Mouse (Mus musculus): ENCODE results near the gene Bivm. TPM values are rescaled to one million over a fixed set of nuclear protein-coding genes. Genes with fewer than 3 reads are reported as not detected.
A peak's percentile ranks its signal among the peaks of the same experiment; 100 is the strongest.

Gene Bivm
- polyA plus RNA-seq (2016; fragmentation: Nextera tagmentation; extraction: Ambion mirVana), result 6.1 and 7.5 TPM in 2 replicates

GRCm38 (mm10) chr1:44118239-44119054 is at the start of gene Bivm, which contains the start of gene Kdelc1:
Gene Bivm (plus strand): TSS chr1:44118957.
Gene Kdelc1 (minus strand): TSS chr1:44118808.
- H3K27me3 ChIP-seq (replicated peaks), result no peaks in the 10 kb centered on the region
- peak within 1 kb of the TSS; percentile 69 for H3K9ac ChIP-seq
- H3K36me3 ChIP-seq, result peaks cover 23% of the 10 kb centered on the region
- H3K9me3 ChIP-seq (replicated peaks), result no peaks in the 10 kb centered on the region
- H3K4me1 ChIP-seq, result peaks cover 18% of the 10 kb centered on the region
- WGBS (ENCODE audit: insufficient replicate concordance), result under 1% methylated on average over 39 of the region's 39 CpGs
- H3K4me3 ChIP-seq, result peak within 1 kb of the TSS; percentile 74
- H3K27ac ChIP-seq, result peak within 1 kb of the TSS; percentile 86
- peak; percentile 90 for ATAC-seq
- peak within 1 kb of the TSS; percentile 82 for H3K4me2 ChIP-seq

- Histone ChIP-seq H3K27ac (peak overlapping the region; percentile 98), H3K4me1 (peaks cover 17% of the 10 kb centered on the region), H3K36me3 (peaks cover 31% of the 10 kb centered on the region), H3K27me3 (replicated peaks) (no peaks in the 10 kb centered on the region), H3K4me3 (peak overlapping the region; percentile 90), H3K9me3 (replicated peaks) (no peaks in the 10 kb centered on the region), H3K9ac (peak overlapping the region; percentile 93), H3K4me2 (peak overlapping the region; percentile 85)
- ATAC-seq, result peak; percentile 77
- under 1% methylated on average over 55 of the region's 55 CpGs for WGBS (ENCODE audit: insufficient replicate concordance)
These were observed 17.1 kb upstream of the Bivm start for GRCm38 (mm10) chr1:44101448-44102225.

- peak within 1 kb of the TSS; percentile 93 for H3K9ac ChIP-seq
- no peaks in the 10 kb centered on the region for H3K9me3 ChIP-seq (replicated peaks)
- ATAC-seq, result peak; percentile 94
- H3K4me1 ChIP-seq, result peaks cover 17% of the 10 kb centered on the region
- H3K27me3 ChIP-seq (replicated peaks), result no peaks in the 10 kb centered on the region
- H3K27ac ChIP-seq, result peak within 1 kb of the TSS; percentile 98
- H3K36me3 ChIP-seq, result peaks cover 25% of the 10 kb centered on the region
- peak within 1 kb of the TSS; percentile 85 for H3K4me2 ChIP-seq
- peak within 1 kb of the TSS; percentile 90 for H3K4me3 ChIP-seq
- under 1% methylated on average over 55 of the region's 55 CpGs for WGBS (ENCODE audit: insufficient replicate concordance)
These were observed 16.5 kb upstream of the Bivm start, which contains the start of gene Tex30 for GRCm38 (mm10) chr1:44102259-44102717. Gene Tex30 (minus strand): TSS chr1:44102441.

- peak overlapping the region; percentile 67 for H3K9ac ChIP-seq
- no peak for ATAC-seq
- 15% methylated on average over 5 of the region's 5 CpGs for WGBS (ENCODE audit: insufficient replicate concordance)
These were observed 15.8 kb upstream of the Bivm start for GRCm38 (mm10) chr1:44102939-44103338.

GRCm38 (mm10) chr1:44117571-44117970 is 1.2 kb upstream of the Bivm start:
- Histone ChIP-seq H3K27ac (no peak overlapping the region), H3K4me2 (peak overlapping the region; percentile 82), H3K4me3 (peak overlapping the region; percentile 74), H3K4me1 (peaks cover 18% of the 10 kb centered on the region), H3K27me3 (replicated peaks) (no peaks in the 10 kb centered on the region), H3K36me3 (peaks cover 30% of the 10 kb centered on the region), H3K9ac (peak overlapping the region; percentile 69; the same call in 1 of the 2 replicates), H3K9me3 (replicated peaks) (no peaks in the 10 kb centered on the region)
- ATAC-seq, result no peak

More at GRCm38 (mm10) chr1:44102939-44103338, 15.8 kb upstream of the Bivm start:
- Histone ChIP-seq H3K4me1 (peaks cover 17% of the 10 kb centered on the region), H3K9me3 (replicated peaks) (no peaks in the 10 kb centered on the region), H3K27me3 (replicated peaks) (no peaks in the 10 kb centered on the region), H3K4me3 (peak overlapping the region; percentile 90), H3K36me3 (peaks cover 25% of the 10 kb centered on the region), H3K27ac (peak overlapping the region; percentile 98), H3K4me2 (peak overlapping the region; percentile 85)

- H3K4me3 ChIP-seq, result peak overlapping the region; percentile 74
- H3K4me1 ChIP-seq, result peaks cover 18% of the 10 kb centered on the region
- H3K36me3 ChIP-seq, result peaks cover 18% of the 10 kb centered on the region
- H3K27ac ChIP-seq, result peak overlapping the region; percentile 86
- peak overlapping the region; percentile 69 for H3K9ac ChIP-seq
- no peaks in the 10 kb centered on the region for H3K9me3 ChIP-seq (replicated peaks)
- peak; percentile 81 for ATAC-seq
- peak overlapping the region; percentile 82 for H3K4me2 ChIP-seq
- H3K27me3 ChIP-seq (replicated peaks), result no peaks in the 10 kb centered on the region
- WGBS (ENCODE audit: insufficient replicate concordance), result 1% methylated on average over 41 of the region's 43 CpGs
These were observed 680 bp downstream of the Bivm start for GRCm38 (mm10) chr1:44119201-44120073.

- H3K27ac ChIP-seq, result peak overlapping the region; percentile 86
- ATAC-seq, result peak; percentile 8; the same call in 1 of the 2 replicates
- H3K4me3 ChIP-seq, result peak overlapping the region; percentile 74
- 11% methylated on average over 6 of the region's 6 CpGs for WGBS (ENCODE audit: insufficient replicate concordance)
- peaks cover 18% of the 10 kb centered on the region for H3K4me1 ChIP-seq
- H3K27me3 ChIP-seq (replicated peaks), result no peaks in the 10 kb centered on the region
- no peaks in the 10 kb centered on the region for H3K9me3 ChIP-seq (replicated peaks)
- H3K4me2 ChIP-seq, result peak overlapping the region; percentile 82
- peak overlapping the region; percentile 69 for H3K9ac ChIP-seq
- peaks cover 12% of the 10 kb centered on the region for H3K36me3 ChIP-seq
These were observed 1.3 kb downstream of the Bivm start for GRCm38 (mm10) chr1:44120074-44120406.

- H3K27ac ChIP-seq, result no peak overlapping the region
- no peak overlapping the region for H3K9ac ChIP-seq
- no peak overlapping the region for H3K4me3 ChIP-seq
- no peaks in the 10 kb centered on the region for H3K27me3 ChIP-seq (replicated peaks)
- 27% methylated on average over 3 of the region's 3 CpGs for WGBS (ENCODE audit: insufficient replicate concordance)
- peaks cover 7% of the 10 kb centered on the region; the same call in 1 of the 2 replicates for H3K36me3 ChIP-seq
- ATAC-seq, result no peak
- H3K4me1 ChIP-seq, result peaks cover 18% of the 10 kb centered on the region
- no peaks in the 10 kb centered on the region for H3K9me3 ChIP-seq (replicated peaks)
- H3K4me2 ChIP-seq, result no peak overlapping the region
These were observed 3.5 kb downstream of the Bivm start for GRCm38 (mm10) chr1:44122256-44122655.

GRCm38 (mm10) chr1:44125590-44125989 is 6.8 kb downstream of the Bivm start:
- WGBS (ENCODE audit: insufficient replicate concordance), result 79% methylated on average over 4 of the region's 4 CpGs
- Histone ChIP-seq H3K9me3 (replicated peaks) (no peaks in the 10 kb centered on the region), H3K9ac (no peak overlapping the region), H3K27me3 (replicated peaks) (no peaks in the 10 kb centered on the region), H3K4me1 (0 out of 2 replicates have a peak, but pooled peaks cover 3% of the 10 kb centered on the region), H3K36me3 (peaks cover 19% of the 10 kb centered on the region), H3K4me3 (no peak overlapping the region), H3K4me2 (no peak overlapping the region), H3K27ac (no peak overlapping the region)
- no peak for ATAC-seq

GRCm38 (mm10) chr1:44129929-44130581 is 11.3 kb downstream of the Bivm start:
- no peak overlapping the region for H3K4me3 ChIP-seq
- no peaks in the 10 kb centered on the region for H3K9me3 ChIP-seq (replicated peaks)
- no peak for ATAC-seq
- WGBS (ENCODE audit: insufficient replicate concordance), result 51% methylated on average over 4 of the region's 4 CpGs
- H3K4me1 ChIP-seq, result no peaks in the 10 kb centered on the region
- no peaks in the 10 kb centered on the region for H3K27me3 ChIP-seq (replicated peaks)
- H3K4me2 ChIP-seq, result no peak overlapping the region
- no peak overlapping the region for H3K9ac ChIP-seq
- H3K27ac ChIP-seq, result no peak overlapping the region
- H3K36me3 ChIP-seq, result peaks cover 22% of the 10 kb centered on the region

- Histone ChIP-seq H3K4me2 (no peak overlapping the region), H3K9ac (no peak overlapping the region), H3K27ac (no peak overlapping the region), H3K4me1 (no peaks in the 10 kb centered on the region), H3K4me3 (no peak overlapping the region), H3K27me3 (replicated peaks) (no peaks in the 10 kb centered on the region), H3K9me3 (replicated peaks) (no peaks in the 10 kb centered on the region), H3K36me3 (peaks cover 23% of the 10 kb centered on the region; the same call in 1 of the 2 replicates)
- ATAC-seq, result no peak
- WGBS (ENCODE audit: insufficient replicate concordance), result 69% methylated on average over 4 of the region's 4 CpGs
These were observed 21.5 kb downstream of the Bivm start for GRCm38 (mm10) chr1:44140232-44140631.
